Mouse (Mus musculus) thymus, postnatal 4 days (tissue): ENCODE measurements around the gene Hist1h2ab.

Source experiments
- DNase-seq: peaks from one replicate; pipeline ENCODE4 v3.0.0; 2021

Gene Hist1h2ab

GRCm38 (mm10) chr13:23792520-23792919 is 41.6 kb downstream of the Hist1h2ab start:
- DNase-seq, result peak; percentile 62

- DNase-seq, result no peak
Observed at GRCm38 (mm10) chr13:23799405-23799804, 48.5 kb downstream of the Hist1h2ab start.
